Mouse (Mus musculus): ENCODE results near the gene Zc3h13. TPM values are rescaled to one million over a fixed set of nuclear protein-coding genes. Genes with fewer than 3 reads are reported as not detected.
A peak's percentile ranks its signal among the peaks of the same experiment; 100 is the strongest.

Zc3h13 gene
- total and polyA plus RNA-seq, 3 experiments, result 17.7 to 38.5 (median 18.8) TPM

DNA sequence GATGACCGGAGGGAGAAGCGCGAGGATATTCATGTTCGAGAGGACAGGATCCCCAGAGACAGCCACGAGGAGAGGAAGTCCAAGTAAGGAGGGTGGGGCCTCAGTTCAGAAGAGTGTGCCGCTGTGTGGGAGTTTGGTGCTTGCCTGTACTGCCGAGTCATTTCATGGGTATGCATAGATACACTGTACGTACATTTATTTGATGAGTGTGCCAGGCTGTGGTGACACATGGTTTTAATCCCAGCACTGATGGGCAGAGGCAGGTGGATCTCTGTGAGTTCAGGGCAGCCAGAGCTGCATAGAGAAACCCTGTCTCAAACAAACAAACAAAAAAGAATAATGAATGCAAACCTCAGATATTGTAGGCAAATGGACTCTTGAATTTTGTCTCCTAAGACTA, 43.9 kb downstream of the Zc3h13 start:
- peak; percentile 8 for DNase-seq (ENCODE audit: extremely low read depth)
- no peaks in the 10 kb centered on the region for H3K9me3 ChIP-seq (replicated peaks; ENCODE audit: low read length)
- H3K36me3 ChIP-seq (replicated peaks in 1 of 2; ENCODE audit: control insufficient read depth in 1 of 2, insufficient read depth in 1 of 2, low read length in 1 of 2), result peaks cover 45 to 82% of the 10 kb centered on the region in 2 experiments
- no peak overlapping the region for H3K27ac ChIP-seq (ENCODE audit: insufficient read depth, low read depth)
- H3K4me3 ChIP-seq (replicated peaks in 1 of 3; ENCODE audit: low read depth in 2 of 3, low read length in 2 of 3, poor library complexity in 1 of 3), result no peak overlapping the region
- 0 out of 4 replicates have a peak, but pooled peaks cover 0 to 4% of the 10 kb centered on the region in 2 experiments for H3K4me1 ChIP-seq (ENCODE audit: control insufficient read depth in 1 of 2, insufficient read depth in 2 of 2)
- no peaks in the 10 kb centered on the region for H3K27me3 ChIP-seq (replicated peaks)
- no peak for TF ChIP-seq MAZ (IDR thresholded peaks at IDR 0.05; ENCODE audit: low read depth, low read length)
- TF ChIP-seq JUND (conservative IDR thresholded peaks at IDR 0.05; ENCODE audit: low read depth, low read length), result no peak
- no peak for TF ChIP-seq MYC (IDR thresholded peaks at IDR 0.05; ENCODE audit: low read depth, low read length)
- no peak for TF ChIP-seq BHLHE40 (IDR thresholded peaks at IDR 0.05; ENCODE audit: low read depth, low read length)
- TF ChIP-seq HCFC1 (IDR thresholded peaks at IDR 0.05; ENCODE audit: low read depth, low read length), result no peak
- no peak for TF ChIP-seq SMC3 (IDR thresholded peaks at IDR 0.05; ENCODE audit: low read depth, low read length)
- no peak for TF ChIP-seq PAX5 (IDR thresholded peaks at IDR 0.05; ENCODE audit: low read length)
- TF ChIP-seq CTCF (conservative IDR thresholded peaks at IDR 0.05 in 1 of 2, IDR thresholded peaks at IDR 0.05 in 1 of 2; ENCODE audit: low read depth in 2 of 2, low read length in 2 of 2), result no peak
- no peak for TF ChIP-seq ETS1 (conservative IDR thresholded peaks at IDR 0.05; ENCODE audit: low read depth, low read length)
- TF ChIP-seq KAT2A (IDR thresholded peaks at IDR 0.05; ENCODE audit: insufficient replicate concordance, low read length), result no peak
- TF ChIP-seq ZMIZ1 (IDR thresholded peaks at IDR 0.05; ENCODE audit: low read depth, low read length), result no peak
- no peak for TF ChIP-seq POLR2AphosphoS2 (IDR thresholded peaks at IDR 0.05; ENCODE audit: low read depth, low read length)
- TF ChIP-seq ZC3H11A (IDR thresholded peaks at IDR 0.05; ENCODE audit: low read depth, low read length), result no peak
- no peak for TF ChIP-seq NRF1 (IDR thresholded peaks at IDR 0.05; ENCODE audit: low read depth, low read length)
- no peak for TF ChIP-seq E2F4 (IDR thresholded peaks at IDR 0.05; ENCODE audit: insufficient replicate concordance, low read depth, low read length)
- TF ChIP-seq TBP (conservative IDR thresholded peaks at IDR 0.05; ENCODE audit: low read depth, low read length), result no peak
- no peak for TF ChIP-seq CHD1 (IDR thresholded peaks at IDR 0.05; ENCODE audit: low read depth, low read length)
- TF ChIP-seq MEF2A (IDR thresholded peaks at IDR 0.05; ENCODE audit: borderline replicate concordance, low read depth, low read length), result no peak
- no peak overlapping the region for H3K9ac ChIP-seq (ENCODE audit: insufficient read depth, low read depth)
- H3K79me2 ChIP-seq (replicated peaks; ENCODE audit: control insufficient read depth, extremely low read depth, insufficient read depth, poor library complexity, severe bottlenecking), result no peaks in the 10 kb centered on the region
- in situ Hi-C loops (cut with MboI; ENCODE audit: low pct_ligation_motif_present, low pct_unique_long_range_greater_than_20kb, low sequenced_read_pairs) (no loop called here), dilution Hi-C loops (cut with MboI; ENCODE audit: extremely low pct_ligation_motif_present, extremely low pct_unique_long_range_greater_than_20kb, low sequenced_read_pairs) (no loop called here)
- H3K4me2 ChIP-seq (ENCODE audit: insufficient read depth, low read depth, poor library complexity, severe bottlenecking), result no peak overlapping the region

DNA sequence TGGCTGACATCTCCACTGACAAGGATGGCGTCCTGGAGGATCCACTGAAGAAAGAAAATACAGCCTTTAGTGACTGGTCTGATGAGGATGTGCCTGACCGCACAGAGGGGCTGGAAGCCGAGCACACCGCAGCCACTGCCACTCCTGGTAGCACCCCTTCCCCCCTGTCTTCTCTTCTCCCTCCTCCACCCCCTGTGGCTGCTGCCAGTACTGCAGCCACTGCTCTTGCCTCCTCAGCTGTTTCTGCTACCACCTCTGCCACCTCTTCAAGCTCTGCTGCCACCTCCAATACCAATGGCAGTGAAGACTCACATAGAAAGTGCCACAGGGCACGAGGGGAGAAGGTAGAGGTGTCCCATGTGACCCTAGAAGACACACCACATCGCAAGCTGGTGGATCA, 46.4 kb downstream of the Zc3h13 start:
- dilution Hi-C loops (cut with MboI; ENCODE audit: extremely low pct_ligation_motif_present, extremely low pct_unique_long_range_greater_than_20kb, low sequenced_read_pairs) (no loop called here), in situ Hi-C loops (cut with MboI; ENCODE audit: low pct_ligation_motif_present, low pct_unique_long_range_greater_than_20kb, low sequenced_read_pairs) (no loop called here)
- Histone ChIP-seq H3K27ac (ENCODE audit: insufficient read depth, low read depth) (no peak overlapping the region), H3K79me2 (replicated peaks; ENCODE audit: control insufficient read depth, extremely low read depth, insufficient read depth, poor library complexity, severe bottlenecking) (no peaks in the 10 kb centered on the region), H3K4me3 (replicated peaks in 1 of 3; ENCODE audit: low read depth in 2 of 3, low read length in 2 of 3, poor library complexity in 1 of 3) (no peak overlapping the region), H3K36me3 (replicated peaks in 1 of 2; ENCODE audit: control insufficient read depth in 1 of 2, insufficient read depth in 1 of 2, low read length in 1 of 2) (peaks cover 37 to 75% of the 10 kb centered on the region in 2 experiments), H3K4me2 (ENCODE audit: insufficient read depth, low read depth, poor library complexity, severe bottlenecking) (no peak overlapping the region), H3K27me3 (replicated peaks) (no peaks in the 10 kb centered on the region), H3K4me1 (ENCODE audit: control insufficient read depth in 1 of 2, insufficient read depth in 2 of 2) (0 out of 4 replicates have a peak, but pooled peaks cover 0 to 4% of the 10 kb centered on the region in 2 experiments), H3K9me3 (replicated peaks; ENCODE audit: low read length) (no peaks in the 10 kb centered on the region), H3K9ac (ENCODE audit: insufficient read depth, low read depth) (no peak overlapping the region)
- peak; percentile 26 for DNase-seq (ENCODE audit: extremely low read depth)
- peak in 1 of 2 experiments; percentile 36; a peak in 3 of 4 replicates for TF ChIP-seq CTCF (conservative IDR thresholded peaks at IDR 0.05 in 1 of 2, IDR thresholded peaks at IDR 0.05 in 1 of 2; ENCODE audit: low read depth in 2 of 2, low read length in 2 of 2)
- no peak for TF ChIP-seq TBP (conservative IDR thresholded peaks at IDR 0.05; ENCODE audit: low read depth, low read length)
